Mouse (Mus musculus): ENCODE results near the gene Smim6.

GRCm38 (mm10) chr11:115904956-115905790 lies 6.6 kb upstream of the Smim6 start:
- TF ChIP-seq CTCF (IDR thresholded peaks at IDR 0.05; ENCODE audit: borderline replicate concordance, control insufficient read depth, extremely low read depth, insufficient read depth, low read length, poor library complexity) (no peak), POLR2A (IDR thresholded peaks at IDR 0.05; ENCODE audit: control insufficient read depth, extremely low read depth, insufficient read depth, low read length, poor library complexity) (no peak)
